In the genomic region with DNA sequence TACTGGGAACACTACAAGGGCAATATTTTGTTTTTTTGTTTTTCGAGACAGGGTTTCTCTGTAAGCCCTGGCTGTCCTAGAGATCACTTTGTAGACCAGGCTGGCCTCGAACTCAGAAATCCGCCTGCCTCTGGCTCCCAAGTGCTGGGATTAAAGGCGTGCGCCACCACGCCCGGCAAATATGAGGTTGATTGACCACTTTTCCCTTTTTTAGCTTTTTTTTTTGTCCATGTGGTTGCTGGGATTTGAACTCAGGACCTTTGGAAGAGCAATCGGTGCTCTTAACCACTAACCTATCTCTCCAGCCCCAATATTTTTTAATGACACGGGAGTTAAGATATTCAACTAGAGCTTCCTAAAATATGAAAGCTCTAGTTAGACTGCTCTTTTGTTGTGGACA, we compare ENCODE assay signal across 8 mouse cellular contexts. TPM values are rescaled to one million over a fixed set of nuclear protein-coding genes. Genes with fewer than 3 reads are reported as not detected.
DNase-seq lines count a peak whose midpoint lies in the region; TF ChIP-seq lines count a peak whose summit lies in the region.
"Not testable (repeated sequence)": the region's sequence is repeated elsewhere in the genome, so short reads cannot be mapped to it uniquely, and the experiment has no call there.
"Had no signal": no experiment of that assay in that cellular context is flagged by ENCODE, and none has a peak within 500 bp of the region (broad histone marks: within the 10 kb centered on the region; RNA-seq: fewer than 3 reads in every experiment).

No protein-coding gene starts in this region.

- not testable (repeated sequence) for TF ChIP-seq POLR2A in CH12.LX (IDR thresholded peaks at IDR 0.05; ENCODE audit: low read depth, low read length)

- peaks cover 31% of the 10 kb centered on the region for H3K9me3 ChIP-seq in CH12.LX (replicated peaks; ENCODE audit: low read length)

- dilution Hi-C loops in CH12.LX (cut with MboI; ENCODE audit: extremely low pct_ligation_motif_present, extremely low pct_unique_long_range_greater_than_20kb, low sequenced_read_pairs), result not testable (repeated sequence)

- TF ChIP-seq CTCF in CH12.LX (conservative IDR thresholded peaks at IDR 0.05 in 1 of 2, IDR thresholded peaks at IDR 0.05 in 1 of 2; ENCODE audit: low read depth in 2 of 2, low read length in 2 of 2), result not testable (repeated sequence)

- not testable (repeated sequence) for H3K4me2 ChIP-seq in CH12.LX (ENCODE audit: insufficient read depth, low read depth, poor library complexity, severe bottlenecking)

- in situ Hi-C loops in CH12.LX (cut with MboI; ENCODE audit: low pct_ligation_motif_present, low pct_unique_long_range_greater_than_20kb, low sequenced_read_pairs), result not testable (repeated sequence)

- not testable (repeated sequence) for H3K4me3 ChIP-seq in CH12.LX (replicated peaks in 1 of 3; ENCODE audit: low read depth in 2 of 3, low read length in 2 of 3, poor library complexity in 1 of 3)

- not testable (repeated sequence) for TF ChIP-seq RAD21 in CH12.LX (IDR thresholded peaks at IDR 0.05; ENCODE audit: low read depth, low read length)

- H3K36me3 ChIP-seq in CH12.LX (replicated peaks in 1 of 2; ENCODE audit: control insufficient read depth in 1 of 2, insufficient read depth in 1 of 2, low read length in 1 of 2), result not testable (repeated sequence)

- H3K27me3 ChIP-seq in CH12.LX (replicated peaks), result not testable (repeated sequence)

- H3K9ac ChIP-seq in CH12.LX (ENCODE audit: insufficient read depth, low read depth), result not testable (repeated sequence)

- not testable (repeated sequence) for H3K79me2 ChIP-seq in CH12.LX (replicated peaks; ENCODE audit: control insufficient read depth, extremely low read depth, insufficient read depth, poor library complexity, severe bottlenecking)

- TF ChIP-seq EP300 in CH12.LX (IDR thresholded peaks at IDR 0.05; ENCODE audit: low read length), result not testable (repeated sequence)

- H3K4me1 ChIP-seq in CH12.LX (ENCODE audit: control insufficient read depth in 1 of 2, insufficient read depth in 2 of 2), result not testable (repeated sequence)

- not testable (repeated sequence) for H3K27ac ChIP-seq in CH12.LX (ENCODE audit: insufficient read depth, low read depth)

- peak; percentile 66 for DNase-seq in 416B (ENCODE audit: low read depth)
- DNase-seq in CH12.LX (ENCODE audit: extremely low read depth), result peak; percentile 26
- DNase-seq in MEL-GATA-1-ER (ENCODE audit: extremely low read depth, low read depth), result peak; percentile 34
- peak; percentile 37 for DNase-seq in ZHBTc4 (ENCODE audit: low read depth, low spot score)
- DNase-seq in c-Kit-positive CD71-positive TER-119-positive erythroid progenitor cells, embryonic 14.5 days (ENCODE audit: low spot score), result peak; percentile 12
- DNase-seq in induced T-regulatory cell, adult 2 months (ENCODE audit: low read depth), result peak; percentile 13

RNA-seq across cellular contexts. Expression of a gene that starts 52.2 kb away (rescaled TPM):
- total RNA-seq in CH12.LX (2012; rRNA removed), result not detected in 2 replicates
- total RNA-seq in CH12.LX (2014; rRNA removed), result not detected in 2 replicates
- not detected in 2 replicates for polyA plus RNA-seq in CH12.LX (2012; ENCODE audit: insufficient read length, low read depth)

RNA-seq across cellular contexts. Expression of a gene that starts 57.9 kb away (rescaled TPM):
- total RNA-seq in CH12.LX (2012; rRNA removed) (not detected in 2 replicates), CH12.LX (2014; rRNA removed) (not detected in 2 replicates)
- polyA plus RNA-seq in CH12.LX (2012; ENCODE audit: insufficient read length, low read depth), result not detected in 2 replicates
- total RNA-seq: granulocyte monocyte progenitor cell, adult 5-6 weeks had no signal
- polyA plus RNA-seq: inflammation-experienced regulatory T-cells, adult 6 months had no signal

Comparison
In these comparisons a context has a peak if more than half of its experiments do, and no peak if none do; other contexts are left out.
1. DNase-seq: peak in every context shown above with its lines; median percentile 66 in 416B; 37 in ZHBTc4; 34 in MEL-GATA-1-ER; 26 in CH12.LX; 13 in induced T-regulatory cell, adult 2 months; 12 in c-Kit-positive CD71-positive TER-119-positive erythroid progenitor cells, embryonic 14.5 days.